Mouse (Mus musculus) small intestine, adult 2 months (tissue): ENCODE results near the gene Rln1. TPM values are rescaled to one million over a fixed set of nuclear protein-coding genes. Genes with fewer than 3 reads are reported as not detected.
A peak's percentile ranks its signal among the peaks of the same experiment; 100 is the strongest.

ENCODE experiments used
- H3K27ac ChIP-seq: fragments of 200-500 bp; 2 replicates; pipeline ENCODE4 v1.5.1; 2012; ENCODE audit warnings: low read depth, low read length, control low read depth, inconsistent platforms; ENCODE audit not compliant: insufficient read depth
- H3K27me3 ChIP-seq: fragments of 200-500 bp; 2 replicates; pipeline ENCODE4 v1.6.1; 2012; ENCODE audit warnings: mild to moderate bottlenecking, moderate library complexity, low read length, inconsistent platforms; ENCODE audit not compliant: control insufficient read depth, insufficient read depth
- H3K36me3 ChIP-seq: fragments of 200-500 bp; 2 replicates; pipeline ENCODE4 v1.6.1; 2012; ENCODE audit warnings: mild to moderate bottlenecking, low read length, control low read depth, inconsistent platforms; ENCODE audit not compliant: control insufficient read depth, insufficient read depth
- H3K4me1 ChIP-seq: fragments of 200-500 bp; 2 replicates; pipeline ENCODE4 v1.6.1; 2012; ENCODE audit warnings: low read length, inconsistent platforms, mixed read lengths; ENCODE audit not compliant: control insufficient read depth, insufficient read depth, insufficient read length
- H3K4me3 ChIP-seq: fragments of 200-500 bp; 2 replicates; pipeline ENCODE4 v1.5.1; 2012; ENCODE audit warnings: low read depth, mild to moderate bottlenecking, control low read depth, inconsistent platforms, low read length, moderate library complexity
- CTCF ChIP-seq: fragments of 200-500 bp; IDR thresholded peaks from 2 replicates; pipeline ENCODE4 v1.5.1; 2012; ENCODE audit warnings: low read depth, mild to moderate bottlenecking, control low read depth, inconsistent platforms, low read length, moderate library complexity, mixed read lengths; ENCODE audit not compliant: insufficient replicate concordance, insufficient read length; ENCODE audit errors: extremely low read depth
- POLR2A ChIP-seq: fragments of 200-500 bp; IDR thresholded peaks from 2 replicates; pipeline ENCODE4 v1.6.1; 2012; ENCODE audit warnings: low read depth, mild to moderate bottlenecking, control low read depth, inconsistent platforms, low read length, moderate library complexity
- WGBS: fragments of 180-500 bp; shearing (Covaris S2); methylation state at CpG from one replicate; pipeline ENCODE4 v1.1.7; 2018; 5-methylcytosine and 5-hydroxymethylcytosine counted together
- polyA plus RNA-seq: library from polyadenylated mRNA; depleted of rRNA; stranded (reverse); fragments of >200 nt; gene quantifications from 2 replicates; pipeline ENCODE4 v1.2.3, GENCODE M21; 2012

The Rln1 gene
- polyA plus RNA-seq, 1 experiment: not detected

GRCm38 (mm10) chr19:29323416-29324049, 10.9 kb downstream of the Rln1 start:
- 0 out of 2 replicates have a peak, but pooled peaks cover 2% of the 10 kb centered on the region for H3K36me3 ChIP-seq
- peak overlapping the region; percentile 62 for H3K4me3 ChIP-seq
- H3K27ac ChIP-seq: 0 out of 2 replicates have a peak overlapping the region, but pooled peaks have one; percentile 42
- H3K27me3 ChIP-seq: no peaks in the 10 kb centered on the region
- TF ChIP-seq POLR2A (no peak), CTCF (no peak)
- peaks cover 6% of the 10 kb centered on the region; the same call in 1 of the 2 replicates for H3K4me1 ChIP-seq
- WGBS: 20% methylated on average over 8 of the region's 8 CpGs

DNA sequence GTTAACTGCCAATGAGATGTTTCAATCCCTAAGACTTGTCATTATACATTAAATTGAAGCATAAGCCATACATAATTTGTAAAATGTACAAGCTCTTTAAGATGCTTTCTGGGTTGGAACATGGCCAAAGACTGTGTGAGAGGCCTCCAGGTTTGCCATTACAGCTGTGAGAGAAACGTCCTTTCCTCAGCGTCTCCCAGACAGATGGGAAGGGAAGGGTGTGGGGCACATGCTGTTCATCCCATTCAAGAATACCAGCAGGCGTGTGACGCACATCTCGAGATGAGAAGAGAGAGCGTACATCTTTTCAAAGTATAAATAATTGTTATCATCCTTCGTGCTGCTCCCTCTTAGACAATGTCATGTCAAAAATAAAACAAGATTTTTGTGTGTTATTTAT, 21.8 kb downstream of the Rln1 start:
- WGBS: 79% methylated on average over 7 of the region's 7 CpGs
- Histone ChIP-seq H3K27me3 (no peaks in the 10 kb centered on the region), H3K4me3 (no peak overlapping the region), H3K27ac (no peak overlapping the region), H3K4me1 (no peaks in the 10 kb centered on the region), H3K36me3 (peaks cover 40% of the 10 kb centered on the region)
- TF ChIP-seq POLR2A (no peak), CTCF (no peak)

GRCm38 (mm10) chr19:29311791-29312190, 22.7 kb downstream of the Rln1 start:
- Histone ChIP-seq H3K4me1 (no peaks in the 10 kb centered on the region), H3K4me3 (no peak overlapping the region), H3K27me3 (no peaks in the 10 kb centered on the region), H3K36me3 (peaks cover 46% of the 10 kb centered on the region), H3K27ac (no peak overlapping the region)
- 96% methylated on average over 8 of the region's 8 CpGs for WGBS
- no peak for TF ChIP-seq POLR2A
- TF ChIP-seq CTCF: no peak

DNA sequence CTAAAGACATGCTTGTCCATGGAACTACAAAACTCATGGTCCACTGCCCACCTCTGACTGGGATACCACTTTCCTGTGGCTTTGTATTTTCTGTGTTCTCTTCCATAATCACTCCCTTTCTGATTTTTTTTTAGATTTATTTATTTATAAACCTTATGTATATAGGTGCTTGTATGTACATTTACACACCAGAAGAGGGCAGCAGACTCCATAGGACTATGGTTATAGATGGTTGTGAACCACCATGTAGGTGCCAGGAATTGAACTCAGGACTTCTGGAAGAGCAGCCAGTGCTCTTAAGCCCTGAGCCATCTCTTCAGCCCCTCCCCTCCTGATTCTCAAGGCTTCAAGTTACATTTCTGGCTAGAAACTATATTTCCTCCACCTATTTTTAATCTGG, 25.6 kb downstream of the Rln1 start:
- Histone ChIP-seq H3K4me3 (no peak overlapping the region), H3K36me3 (peaks cover 52% of the 10 kb centered on the region)

GRCm38 (mm10) chr19:29302119-29302518, 32.4 kb downstream of the Rln1 start:
- Histone ChIP-seq H3K4me1 (no peaks in the 10 kb centered on the region), H3K27me3 (no peaks in the 10 kb centered on the region), H3K27ac (no peak overlapping the region), H3K4me3 (no peak overlapping the region), H3K36me3 (peaks cover 60% of the 10 kb centered on the region)
- TF ChIP-seq POLR2A (no peak), CTCF (no peak)
- 94% methylated on average over 2 of the region's 2 CpGs for WGBS

More for the DNA sequence above, 25.6 kb downstream of the Rln1 start:
- Histone ChIP-seq H3K4me1 (no peaks in the 10 kb centered on the region), H3K27me3 (no peaks in the 10 kb centered on the region), H3K27ac (no peak overlapping the region)
- TF ChIP-seq CTCF (peak; percentile 18; the same call in 1 of the 2 replicates), POLR2A (no peak)

DNA sequence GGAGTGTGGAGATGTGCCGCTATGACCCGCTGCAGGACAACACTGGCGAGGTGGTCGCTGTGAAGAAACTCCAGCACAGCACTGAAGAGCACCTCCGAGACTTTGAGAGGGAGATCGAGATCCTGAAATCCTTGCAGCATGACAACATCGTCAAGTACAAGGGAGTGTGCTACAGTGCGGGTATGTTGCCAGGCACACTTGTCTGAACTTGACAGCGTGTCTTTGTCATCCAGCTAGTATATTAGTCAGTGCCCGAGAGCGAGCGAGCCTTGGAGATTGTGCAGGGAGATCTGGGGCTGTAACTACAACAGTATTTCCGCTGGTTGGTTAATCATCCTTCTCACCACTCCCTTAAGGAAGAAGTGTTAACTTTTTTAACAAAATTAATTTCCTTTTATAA, 33.6 kb downstream of the Rln1 start:
- no peak for TF ChIP-seq CTCF
- no peak for TF ChIP-seq POLR2A
- Histone ChIP-seq H3K27ac (no peak overlapping the region), H3K36me3 (peaks cover 58% of the 10 kb centered on the region), H3K4me3 (no peak overlapping the region), H3K27me3 (no peaks in the 10 kb centered on the region), H3K4me1 (no peaks in the 10 kb centered on the region)
- 95% methylated on average over 13 of the region's 13 CpGs for WGBS

- no peaks in the 10 kb centered on the region for H3K27me3 ChIP-seq
- TF ChIP-seq POLR2A: no peak
- TF ChIP-seq CTCF: no peak
- peaks cover 62% of the 10 kb centered on the region for H3K36me3 ChIP-seq
- WGBS: 100% methylated on average over 1 of the region's 1 CpGs
- H3K4me3 ChIP-seq: no peak overlapping the region
- H3K27ac ChIP-seq: no peak overlapping the region
- no peaks in the 10 kb centered on the region for H3K4me1 ChIP-seq
Measured at GRCm38 (mm10) chr19:29297366-29297765, 37.1 kb downstream of the Rln1 start.

DNA sequence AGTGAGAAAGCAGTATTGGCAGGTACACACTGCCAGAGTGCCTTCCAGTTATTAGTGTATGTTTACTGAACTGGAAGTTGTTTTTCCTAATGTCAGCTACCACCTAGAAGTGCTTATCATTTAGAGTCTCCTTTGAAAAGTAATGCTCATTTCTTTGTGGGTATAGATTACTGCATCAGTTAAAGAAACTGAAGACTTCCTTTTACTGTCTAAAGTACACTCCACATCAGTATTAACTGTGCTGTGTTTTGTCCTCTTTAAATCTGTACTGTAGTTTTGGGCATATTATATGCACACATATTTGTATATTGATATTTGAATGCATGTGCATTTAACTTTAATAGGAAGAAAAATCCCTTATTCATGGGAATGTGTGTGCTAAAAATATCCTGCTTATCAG, 38.3 kb downstream of the Rln1 start:
- Histone ChIP-seq H3K4me3 (no peak overlapping the region), H3K27ac (no peak overlapping the region), H3K36me3 (peaks cover 66% of the 10 kb centered on the region), H3K4me1 (no peaks in the 10 kb centered on the region), H3K27me3 (no peaks in the 10 kb centered on the region)
- TF ChIP-seq POLR2A (no peak), CTCF (no peak)
